Mouse (Mus musculus) monocyte, adult 59 days (primary cell): ENCODE data around the gene Olfr1023. TPM values are rescaled to one million over a fixed set of nuclear protein-coding genes. Genes with fewer than 3 reads are reported as not detected.

Source experiments
- total RNA-seq, 2 experiments: library from RNA; stranded (reverse); gene quantifications; one replicate each; pipeline ENCODE4 v1.2.4; 2023

Gene Olfr1023
- not detected for total RNA-seq

GRCm38 (mm10) chr2:85885340-85885739, at the start of gene Olfr1023:
Gene Olfr1023 (plus strand): TSS chr2:85885640.

DNA sequence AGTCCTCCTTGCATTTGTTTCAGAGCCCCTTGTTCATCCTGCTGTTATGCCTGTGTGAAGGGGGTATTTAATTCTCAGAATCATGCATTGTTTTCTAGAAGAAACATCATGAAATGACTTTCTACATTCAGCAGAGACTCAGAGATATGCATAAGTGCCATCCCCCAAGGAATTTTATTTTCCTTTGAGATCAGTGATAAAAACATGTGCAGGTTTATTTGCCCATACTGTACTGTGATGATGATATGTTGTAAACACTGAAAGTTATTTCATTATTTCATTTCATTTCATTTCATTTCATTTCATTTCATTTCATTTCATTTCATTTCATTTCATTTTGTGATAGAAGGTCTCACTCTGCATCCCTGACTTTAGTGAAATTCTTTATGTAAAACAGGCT, 40.1 kb upstream of the Olfr1023 start, which contains the start of gene Olfr1019:
Gene Olfr1019 (minus strand): TSS at position 101 of the 400 bp plus-strand sequence.

GRCm38 (mm10) chr2:85846730-85847129, 38.7 kb upstream of the Olfr1023 start, which contains the start of gene Olfr1020:
Gene Olfr1020 (plus strand): TSS chr2:85847030.

DNA sequence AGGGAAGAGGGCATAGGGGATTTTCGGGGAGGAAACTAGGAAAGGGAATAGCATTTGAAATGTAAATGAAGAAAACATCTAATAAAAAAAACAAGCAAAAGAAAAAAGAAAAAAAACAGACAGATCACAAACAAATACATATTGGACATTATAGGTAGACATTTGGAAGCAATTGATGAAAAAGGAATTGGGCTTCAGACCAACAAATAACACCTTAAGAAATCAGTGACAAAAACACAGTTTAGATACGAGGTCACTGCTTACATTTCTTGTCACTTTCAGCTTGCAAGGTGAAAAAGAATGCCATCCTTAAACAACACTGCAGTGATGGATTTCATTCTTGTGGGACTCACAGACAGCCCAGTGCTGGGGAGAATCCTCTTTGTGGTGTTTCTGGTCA, 17.1 kb upstream of the Olfr1023 start, which contains the start of gene Olfr1022:
Gene Olfr1022 (plus strand): TSS at position 301 of the 400 bp plus-strand sequence.

GRCm38 (mm10) chr2:85904952-85905351, 19.5 kb downstream of the Olfr1023 start, which contains the start of gene Olfr1024:
Gene Olfr1024 (minus strand): TSS chr2:85905052.

GRCm38 (mm10) chr2:85914893-85915292, 29.5 kb downstream of the Olfr1023 start, which contains the start of gene Olfr1025-ps1:
Gene Olfr1025-ps1 (plus strand): TSS chr2:85915193.

GRCm38 (mm10) chr2:85921258-85921657, 35.8 kb downstream of the Olfr1023 start, which contains the start of gene Olfr1026:
Gene Olfr1026 (plus strand): TSS chr2:85921558.

Other genes with a start within 250 kb of the Olfr1023 start
- gene Olfr1002, start 234.9 kb upstream of the Olfr1023 start, total RNA-seq, result not detected
- gene Olfr154, start 221.2 kb upstream of the Olfr1023 start, total RNA-seq, result not detected
- not detected for gene Olfr1006, start 206.9 kb upstream of the Olfr1023 start, total RNA-seq
- not detected for gene Olfr1008, start 196.2 kb upstream of the Olfr1023 start, total RNA-seq
- not detected for gene Olfr1009, start 170.2 kb upstream of the Olfr1023 start, total RNA-seq
- not detected for gene Olfr1012, start 122.9 kb upstream of the Olfr1023 start, total RNA-seq
- not detected for gene Olfr1013, start 118.5 kb upstream of the Olfr1023 start, total RNA-seq
- gene Olfr1014, start 112.9 kb upstream of the Olfr1023 start, total RNA-seq, result not detected
- gene Olfr1015, start 103.6 kb upstream of the Olfr1023 start, total RNA-seq, result not detected
- not detected for gene Olfr1016, start 83.1 kb upstream of the Olfr1023 start, total RNA-seq
- not detected for gene Olfr1018, start 67.2 kb upstream of the Olfr1023 start, total RNA-seq
- not detected for gene Olfr1019, start 40.2 kb upstream of the Olfr1023 start, total RNA-seq
- gene Olfr1020, start 38.6 kb upstream of the Olfr1023 start, total RNA-seq, result not detected
- gene Olfr1022, start 17.0 kb upstream of the Olfr1023 start, total RNA-seq, result not detected
- not detected for gene Olfr1024, start 19.4 kb downstream of the Olfr1023 start, total RNA-seq
- not detected for gene Olfr1025-ps1, start 29.6 kb downstream of the Olfr1023 start, total RNA-seq
- gene Olfr1026, start 35.9 kb downstream of the Olfr1023 start, total RNA-seq, result not detected
- not detected for gene Olfr1028, start 64.8 kb downstream of the Olfr1023 start, total RNA-seq
- not detected for gene Olfr1029, start 88.3 kb downstream of the Olfr1023 start, total RNA-seq
- not detected for gene Olfr1030, start 93.6 kb downstream of the Olfr1023 start, total RNA-seq
- gene Olfr1031, start 104.7 kb downstream of the Olfr1023 start, total RNA-seq, result not detected
- gene Olfr1032, start 119.9 kb downstream of the Olfr1023 start, total RNA-seq, result not detected
- gene Olfr1033, start 135.0 kb downstream of the Olfr1023 start, total RNA-seq, result not detected
- not detected for gene Olfr1034, start 160.2 kb downstream of the Olfr1023 start, total RNA-seq
- not detected for gene Olfr1036, start 188.4 kb downstream of the Olfr1023 start, total RNA-seq
- gene Olfr1037, start 201.7 kb downstream of the Olfr1023 start, total RNA-seq, result not detected